Mouse (Mus musculus) G1E (cell line): ENCODE results near the gene Btbd11. TPM values are rescaled to one million over a fixed set of nuclear protein-coding genes. Genes with fewer than 3 reads are reported as not detected.

Experiments
- ATAC-seq: 2 replicates; pipeline ENCODE4 v1.8.0; 2016; ENCODE audit warnings: mild to moderate bottlenecking; ENCODE audit not compliant: insufficient number of reproducible peaks, poor library complexity, low FRiP score, severe bottlenecking; ENCODE audit errors: extremely low read depth
- DNase-seq: peaks from one replicate; pipeline ENCODE4 v3.0.0; 2012; ENCODE audit warnings: low spot score
- H3K27me3 ChIP-seq: 2 replicates; pipeline ENCODE4 v1.6.1; 2012; ENCODE audit warnings: mild to moderate bottlenecking, low read length, inconsistent platforms; ENCODE audit not compliant: insufficient read depth
- H3K36me3 ChIP-seq: replicated peaks from 2 replicates; pipeline ENCODE3; 2012; ENCODE audit warnings: mild to moderate bottlenecking, inconsistent platforms
- H3K4me1 ChIP-seq: 2 replicates; pipeline ENCODE4 v1.6.1; 2012; ENCODE audit warnings: low read depth, low read length, inconsistent platforms, mixed read lengths; ENCODE audit not compliant: insufficient read depth
- H3K4me3 ChIP-seq: 2 replicates; pipeline ENCODE4 v1.5.1; 2012; ENCODE audit warnings: low read depth, mild to moderate bottlenecking, inconsistent platforms, low read length, moderate library complexity, mixed read lengths
- H3K9me3 ChIP-seq: replicated peaks from 2 replicates; pipeline ENCODE4 v1.6.1; 2012; ENCODE audit warnings: inconsistent platforms
- CTCF ChIP-seq: IDR thresholded peaks from 2 replicates; pipeline ENCODE4 v1.5.1; 2012; ENCODE audit warnings: low read depth, low read length, inconsistent platforms, mixed read lengths
- GATA1 ChIP-seq: IDR thresholded peaks from 2 replicates; pipeline ENCODE4 v1.6.1; 2012; ENCODE audit warnings: borderline replicate concordance, low read length, inconsistent platforms, mixed read lengths
- GATA2 ChIP-seq: IDR thresholded peaks from 2 replicates; pipeline ENCODE4 v1.6.1; 2012; ENCODE audit warnings: low read depth, low read length, inconsistent platforms, borderline replicate concordance
- POLR2AphosphoS5 ChIP-seq: IDR thresholded peaks from 2 replicates; pipeline ENCODE4 v1.6.1; 2012; ENCODE audit warnings: low read depth, low read length, inconsistent platforms; ENCODE audit not compliant: insufficient replicate concordance
- TAL1 ChIP-seq: conservative IDR thresholded peaks from 2 replicates; pipeline ENCODE4 v1.6.1; 2012; ENCODE audit warnings: low read depth, low read length, inconsistent platforms, mixed read lengths
- polyA plus RNA-seq: library from polyadenylated mRNA; stranded (reverse); fragments of >175 nt; gene quantifications from 2 replicates; pipeline ENCODE4 v1.2.3, GENCODE M21; 2012
- total RNA-seq, 2 experiments: library from RNA; stranded (forward) in 1 of 2; stranded (reverse) in 1 of 2; fragments of 200-1000 nt in 1 of 2; fragments of >200 nt in 1 of 2; fragmentation: Nextera tagmentation in 1 of 2; gene quantifications; 2 replicates each; pipeline ENCODE4 v1.2.3; 2014 to 2017

The Btbd11 gene
- total and polyA plus RNA-seq, 3 experiments: 0.16 TPM; not detected in 2

- Histone ChIP-seq H3K4me1 (no peaks in the 10 kb centered on the region), H3K36me3 (no peaks in the 10 kb centered on the region), H3K27me3 (no peaks in the 10 kb centered on the region), H3K4me3 (no peak overlapping the region), H3K9me3 (peaks cover 76% of the 10 kb centered on the region)
- TF ChIP-seq POLR2AphosphoS5: no peak
- TF ChIP-seq TAL1: no peak
- TF ChIP-seq CTCF: no peak
- TF ChIP-seq GATA1: no peak
- no peak for TF ChIP-seq GATA2
- no peak for DNase-seq
- no peak for ATAC-seq
Observed at GRCm38 (mm10) chr10:85501966-85502566, 115.5 kb downstream of the Btbd11 start.

GRCm38 (mm10) chr10:85502656-85503055, 116.0 kb downstream of the Btbd11 start:
- H3K4me3 ChIP-seq: no peak overlapping the region
- H3K9me3 ChIP-seq: peaks cover 76% of the 10 kb centered on the region
- no peaks in the 10 kb centered on the region for H3K27me3 ChIP-seq
- DNase-seq (no peak), ATAC-seq (no peak)
- H3K36me3 ChIP-seq: no peaks in the 10 kb centered on the region
- no peak for TF ChIP-seq POLR2AphosphoS5
- TF ChIP-seq TAL1: no peak
- TF ChIP-seq CTCF: no peak
- no peak for TF ChIP-seq GATA2
- TF ChIP-seq GATA1: no peak
- H3K4me1 ChIP-seq: no peaks in the 10 kb centered on the region

- peaks cover 76% of the 10 kb centered on the region for H3K9me3 ChIP-seq
- no peak for DNase-seq
- H3K27me3 ChIP-seq: no peaks in the 10 kb centered on the region
- no peaks in the 10 kb centered on the region for H3K4me1 ChIP-seq
- H3K4me3 ChIP-seq: no peak overlapping the region
- no peak for ATAC-seq
- no peak for TF ChIP-seq POLR2AphosphoS5
- no peak for TF ChIP-seq GATA2
- TF ChIP-seq CTCF: no peak
- TF ChIP-seq TAL1: no peak
- TF ChIP-seq GATA1: no peak
- H3K36me3 ChIP-seq: no peaks in the 10 kb centered on the region
Observed at GRCm38 (mm10) chr10:85503453-85503852, 116.8 kb downstream of the Btbd11 start.

- Histone ChIP-seq H3K9me3 (peaks cover 81% of the 10 kb centered on the region), H3K4me3 (no peak overlapping the region), H3K36me3 (no peaks in the 10 kb centered on the region), H3K27me3 (no peaks in the 10 kb centered on the region), H3K4me1 (no peaks in the 10 kb centered on the region)
- no peak for ATAC-seq
- no peak for TF ChIP-seq GATA2
- no peak for TF ChIP-seq TAL1
- no peak for TF ChIP-seq GATA1
- TF ChIP-seq CTCF: no peak
- no peak for TF ChIP-seq POLR2AphosphoS5
- DNase-seq: no peak
Observed at GRCm38 (mm10) chr10:85507270-85508050, 120.8 kb downstream of the Btbd11 start.

- TF ChIP-seq GATA1: no peak
- TF ChIP-seq TAL1: no peak
- no peak for DNase-seq
- Histone ChIP-seq H3K9me3 (peaks cover 82% of the 10 kb centered on the region), H3K36me3 (no peaks in the 10 kb centered on the region), H3K4me1 (no peaks in the 10 kb centered on the region), H3K4me3 (no peak overlapping the region), H3K27me3 (no peaks in the 10 kb centered on the region)
- ATAC-seq: no peak
Observed at GRCm38 (mm10) chr10:85508193-85508794, 121.7 kb downstream of the Btbd11 start.

- H3K9me3 ChIP-seq: peaks cover 81% of the 10 kb centered on the region
- ATAC-seq (no peak), DNase-seq (no peak)
- no peaks in the 10 kb centered on the region for H3K36me3 ChIP-seq
- H3K27me3 ChIP-seq: no peaks in the 10 kb centered on the region
- TF ChIP-seq GATA2 (no peak), POLR2AphosphoS5 (no peak), CTCF (no peak), GATA1 (no peak), TAL1 (no peak)
- no peaks in the 10 kb centered on the region for H3K4me1 ChIP-seq
- no peak overlapping the region for H3K4me3 ChIP-seq
Observed at GRCm38 (mm10) chr10:85509000-85509399, 122.4 kb downstream of the Btbd11 start.
